Mouse (Mus musculus) stomach, postnatal 0 days (tissue): Measurements from ENCODE around the gene Cux1. TPM values are rescaled to one million over a fixed set of nuclear protein-coding genes. Genes with fewer than 3 reads are reported as not detected.

Experiments
- ATAC-seq: fragments of 200-750 bp; cut with Nextera tagmentation; 2 replicates; pipeline ENCODE4 v1.8.0; 2017; ENCODE audit not compliant: low FRiP score, low TSS enrichment
- DNase-seq: peaks from one replicate; pipeline ENCODE4 v3.0.0-alpha.2; 2016; ENCODE audit warnings: low spot score
- H3K27ac ChIP-seq: fragments of 300-500 bp; sonication (generic); replicated peaks from 2 replicates; pipeline ENCODE4 v1.5.1; 2014; ENCODE audit warnings: mild to moderate bottlenecking, control low read depth
- H3K27me3 ChIP-seq: fragments of 300-500 bp; sonication (generic); 2 replicates; pipeline ENCODE4 v1.6.1; 2014; ENCODE audit warnings: low read length; ENCODE audit not compliant: control insufficient read depth, insufficient read depth
- H3K36me3 ChIP-seq: fragments of 300-500 bp; sonication (generic); 2 replicates; pipeline ENCODE4 v1.6.1; 2014; ENCODE audit warnings: low read length, mixed read lengths; ENCODE audit not compliant: control insufficient read depth, insufficient read depth
- H3K4me1 ChIP-seq: fragments of 300-500 bp; sonication (generic); replicated peaks from 2 replicates; pipeline ENCODE4 v1.6.1; 2014; ENCODE audit warnings: antibody characterized with exemption; ENCODE audit not compliant: control insufficient read depth, insufficient read depth
- H3K4me2 ChIP-seq: fragments of 300-500 bp; sonication (generic); replicated peaks from 2 replicates; pipeline ENCODE4 v1.6.1; 2014; ENCODE audit warnings: low read depth, mild to moderate bottlenecking, control low read depth, moderate library complexity
- H3K4me3 ChIP-seq: fragments of 300-500 bp; sonication (generic); 2 replicates; pipeline ENCODE4 v1.5.1; 2014; ENCODE audit warnings: low read depth, low read length, control low read depth
- H3K9ac ChIP-seq: fragments of 300-500 bp; sonication (generic); 2 replicates; pipeline ENCODE4 v1.6.1; 2014; ENCODE audit warnings: mild to moderate bottlenecking, low read length, control low read depth, mixed read lengths
- H3K9me3 ChIP-seq: fragments of 300-500 bp; sonication (generic); 2 replicates; pipeline ENCODE4 v1.6.1; 2016; ENCODE audit warnings: low read length; ENCODE audit not compliant: control insufficient read depth
- CTCF ChIP-seq: IDR thresholded peaks from 2 replicates; pipeline ENCODE4 v1.5.1; 2016; ENCODE audit warnings: antibody characterized with exemption, low read depth, mild to moderate bottlenecking, moderate library complexity
- EP300 ChIP-seq: optimal IDR thresholded peaks from 2 replicates; pipeline ENCODE3; 2016; ENCODE audit warnings: antibody characterized with exemption
- WGBS: fragments of 180-500 bp; shearing (Covaris S2); extraction: QIAGEN DNeasy Blood & Tissue Kit; methylation state at CpG from one replicate; pipeline ENCODE4 v1.1.7; 2014; 5-methylcytosine and 5-hydroxymethylcytosine counted together
- polyA plus RNA-seq: library from polyadenylated mRNA; unstranded; fragments of >200 nt; fragmentation: Nextera tagmentation; extraction: Ambion mirVana; gene quantifications from 2 replicates; pipeline ENCODE4 v1.2.1, GENCODE M21; 2015

Gene Cux1
- polyA plus RNA-seq, 1 experiment from 2014 or later, result 33.7 TPM

DNA sequence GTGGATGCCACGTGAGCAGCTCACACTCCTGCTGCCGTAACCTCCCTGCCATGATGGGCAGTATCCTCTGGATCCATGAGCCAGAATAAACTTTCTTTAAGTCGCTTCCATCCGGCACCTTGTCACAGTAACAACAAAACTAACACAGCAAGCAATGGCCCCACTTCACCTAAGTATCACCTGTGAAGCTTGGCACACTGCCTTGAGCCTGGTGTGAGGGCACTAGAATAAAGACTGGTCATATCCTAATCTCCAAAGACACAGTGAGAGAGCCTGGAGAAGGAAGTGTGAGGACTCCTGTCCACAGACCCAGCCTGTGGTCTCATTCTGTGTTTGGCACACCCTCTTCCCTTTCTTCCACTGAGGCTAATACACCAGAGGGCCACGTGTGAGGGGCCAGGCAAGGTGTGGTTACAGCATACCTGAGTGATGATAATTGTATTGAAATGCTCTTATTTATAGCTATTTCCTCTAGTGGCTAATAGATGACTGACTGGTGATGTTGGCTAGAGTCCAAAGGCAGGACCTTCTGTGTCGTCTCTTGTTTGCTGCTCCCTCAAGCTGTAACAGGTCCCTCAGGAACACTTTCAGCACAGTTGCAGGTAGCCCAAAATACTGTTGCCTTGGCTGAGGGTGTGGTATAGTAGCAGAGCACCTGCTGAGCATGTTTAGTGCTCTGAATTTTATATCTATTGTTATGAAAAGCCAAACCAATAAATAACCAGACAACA lies 278.8 kb downstream of the Cux1 start:
- no peaks in the 10 kb centered on the region for H3K9me3 ChIP-seq
- peak overlapping the region; percentile 56; the same call in 1 of the 2 replicates for H3K27ac ChIP-seq
- DNase-seq, result peak; percentile 77
- no peak overlapping the region for H3K9ac ChIP-seq
- H3K4me3 ChIP-seq, result no peak overlapping the region
- 63% methylated on average over 6 of the region's 6 CpGs for WGBS
- TF ChIP-seq EP300 (no peak), CTCF (no peak)
- no peak overlapping the region for H3K4me2 ChIP-seq
- H3K36me3 ChIP-seq, result peaks cover 14% of the 10 kb centered on the region
- peak; percentile 97 for ATAC-seq
- no peaks in the 10 kb centered on the region for H3K27me3 ChIP-seq
- no peaks in the 10 kb centered on the region for H3K4me1 ChIP-seq

DNA sequence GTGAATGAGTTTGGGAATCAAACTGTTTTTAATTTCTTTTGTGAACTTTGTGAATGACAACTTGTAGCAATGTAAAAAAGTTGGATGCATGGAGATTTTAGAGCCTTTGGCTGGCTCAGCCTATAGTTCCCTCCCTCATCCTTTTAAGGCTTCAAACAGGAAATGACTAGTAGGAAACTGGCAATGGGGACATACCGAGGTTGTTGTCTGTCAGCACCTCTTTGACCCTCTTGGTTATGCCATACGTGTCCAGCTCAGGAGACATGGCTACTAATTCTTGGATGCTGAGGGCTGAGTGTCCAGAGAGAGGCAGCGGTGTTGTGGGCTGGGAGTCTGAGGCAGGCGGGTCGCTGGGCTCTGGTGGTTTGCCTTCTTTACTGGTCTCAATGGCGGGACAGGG lies 280.7 kb downstream of the Cux1 start:
- Histone ChIP-seq H3K27ac (no peak overlapping the region), H3K9me3 (no peaks in the 10 kb centered on the region), H3K4me3 (no peak overlapping the region), H3K27me3 (no peaks in the 10 kb centered on the region), H3K9ac (no peak overlapping the region), H3K4me2 (no peak overlapping the region), H3K36me3 (peaks cover 16% of the 10 kb centered on the region), H3K4me1 (no peaks in the 10 kb centered on the region)
- DNase-seq, result no peak
- no peak for ATAC-seq
- WGBS, result 83% methylated on average over 6 of the region's 6 CpGs
- TF ChIP-seq CTCF, result no peak
- no peak for TF ChIP-seq EP300

DNA sequence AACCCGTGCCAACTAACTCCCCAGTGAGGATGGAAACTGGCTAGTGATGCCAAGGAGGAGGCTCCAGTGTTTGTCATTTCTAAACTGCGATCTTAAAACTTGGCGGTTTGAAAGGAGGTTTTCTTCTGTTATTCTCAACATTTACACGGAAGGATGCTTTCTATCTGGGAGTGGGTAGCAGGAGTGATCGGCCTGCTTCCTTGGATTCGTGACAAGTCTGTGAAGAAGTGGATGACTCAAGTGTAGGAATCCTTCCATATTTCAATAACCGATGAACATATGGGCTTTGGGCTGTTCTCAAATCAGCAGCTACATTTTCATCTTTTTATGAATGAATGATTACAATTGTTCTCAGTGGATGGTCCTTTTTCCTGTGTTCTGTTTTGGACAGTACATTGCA lies 282.2 kb downstream of the Cux1 start:
- TF ChIP-seq EP300, result no peak
- Histone ChIP-seq H3K27me3 (no peaks in the 10 kb centered on the region), H3K9me3 (no peaks in the 10 kb centered on the region), H3K9ac (no peak overlapping the region), H3K4me2 (no peak overlapping the region), H3K4me1 (no peaks in the 10 kb centered on the region), H3K4me3 (no peak overlapping the region), H3K36me3 (peaks cover 20% of the 10 kb centered on the region), H3K27ac (no peak overlapping the region)
- ATAC-seq (no peak), DNase-seq (no peak)
- 72% methylated on average over 7 of the region's 7 CpGs for WGBS

DNA sequence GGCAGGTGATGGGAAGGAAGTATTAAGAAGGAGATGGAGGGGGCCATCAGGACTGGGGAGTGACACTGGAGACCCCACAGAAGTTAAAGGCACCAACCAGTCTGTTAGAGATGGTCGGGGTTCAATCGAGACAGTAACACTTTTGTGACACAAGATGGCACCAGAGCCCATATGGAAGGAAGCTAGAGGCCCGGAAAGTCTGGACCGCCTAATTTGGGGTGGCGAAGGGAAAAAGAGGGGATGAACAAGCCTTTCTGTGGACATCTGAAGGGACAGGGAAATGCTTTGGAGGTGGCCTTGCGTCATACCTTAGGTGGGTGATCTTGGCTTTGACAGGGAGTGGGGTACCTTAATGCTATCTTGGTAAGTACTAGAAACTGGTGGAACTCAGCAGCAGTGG lies 285.9 kb downstream of the Cux1 start:
- WGBS, result 53% methylated on average over 6 of the region's 6 CpGs
- Histone ChIP-seq H3K36me3 (peaks cover 34% of the 10 kb centered on the region), H3K4me1 (no peaks in the 10 kb centered on the region), H3K4me2 (no peak overlapping the region), H3K27me3 (no peaks in the 10 kb centered on the region), H3K27ac (no peak overlapping the region), H3K9me3 (no peaks in the 10 kb centered on the region), H3K9ac (no peak overlapping the region), H3K4me3 (no peak overlapping the region)
- ATAC-seq (no peak), DNase-seq (no peak)
- TF ChIP-seq CTCF (peak; percentile 85), EP300 (no peak)

DNA sequence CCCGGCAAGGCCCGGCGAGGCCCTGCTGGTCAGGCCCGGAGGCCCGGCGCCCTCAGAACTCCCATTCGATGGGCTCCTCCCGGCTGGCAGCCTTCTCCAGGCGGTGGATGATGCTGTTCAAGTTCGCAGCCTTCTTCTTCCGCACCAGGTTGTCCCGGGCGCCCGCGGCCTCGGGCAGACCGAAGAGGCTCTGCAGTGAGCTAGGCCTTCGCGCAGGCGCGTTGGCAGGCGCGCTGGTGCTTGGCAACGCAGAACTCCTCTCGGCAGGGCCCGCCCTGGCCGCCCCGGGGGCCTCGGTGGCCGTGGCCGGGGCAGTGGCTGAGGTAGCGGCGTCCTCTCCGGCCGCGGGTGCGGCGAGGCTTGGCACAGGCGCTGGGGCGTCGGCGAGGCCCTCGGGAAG lies 292.6 kb downstream of the Cux1 start:
- Histone ChIP-seq H3K9ac (no peak overlapping the region), H3K36me3 (peaks cover 36% of the 10 kb centered on the region), H3K9me3 (no peaks in the 10 kb centered on the region), H3K27me3 (no peaks in the 10 kb centered on the region), H3K4me3 (no peak overlapping the region), H3K4me1 (no peaks in the 10 kb centered on the region), H3K27ac (no peak overlapping the region), H3K4me2 (no peak overlapping the region)
- TF ChIP-seq EP300 (no peak), CTCF (no peak)
- DNase-seq (no peak), ATAC-seq (no peak)
- WGBS, result 91% methylated on average over 42 of the region's 43 CpGs

DNA sequence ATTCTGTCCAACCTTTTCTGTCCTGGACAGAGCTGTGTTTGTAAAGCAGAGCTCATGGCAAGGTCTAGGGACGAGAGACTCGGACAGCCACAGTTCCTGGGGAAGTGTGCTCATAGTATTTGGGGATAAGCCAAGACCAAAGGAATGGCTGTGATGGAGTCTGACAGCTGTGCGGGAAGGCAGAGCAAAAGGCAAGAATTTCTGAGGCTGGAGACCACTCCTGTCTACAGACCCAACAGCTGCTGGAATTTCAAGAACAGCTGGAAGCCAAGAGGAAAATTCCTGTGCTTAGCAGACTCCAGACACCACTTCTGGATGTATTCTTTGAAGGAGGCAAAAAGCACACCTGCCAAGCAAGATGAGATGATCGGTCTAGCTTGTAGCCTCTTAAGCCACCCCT lies 297.4 kb downstream of the Cux1 start:
- H3K4me1 ChIP-seq, result no peaks in the 10 kb centered on the region
- no peak overlapping the region for H3K4me2 ChIP-seq
- TF ChIP-seq EP300 (no peak), CTCF (no peak)
- no peak for DNase-seq
- H3K4me3 ChIP-seq, result no peak overlapping the region
- no peaks in the 10 kb centered on the region for H3K27me3 ChIP-seq
- no peak; the same call in 1 of the 2 replicates for ATAC-seq
- no peak overlapping the region for H3K9ac ChIP-seq
- H3K9me3 ChIP-seq, result no peaks in the 10 kb centered on the region
- no peak overlapping the region for H3K27ac ChIP-seq
- WGBS, result 59% methylated on average over 4 of the region's 4 CpGs
- H3K36me3 ChIP-seq, result peaks cover 11% of the 10 kb centered on the region; the same call in 1 of the 2 replicates
